Mouse (Mus musculus) spleen, adult 2 months (tissue): ENCODE results near the gene Arhgef12.

Experiments
- CTCF ChIP-seq: fragments of 200-500 bp; IDR thresholded peaks from 2 replicates; pipeline ENCODE4 v1.5.1; 2011; ENCODE audit warnings: mild to moderate bottlenecking, inconsistent platforms; ENCODE audit not compliant: insufficient read depth, insufficient read length, insufficient replicate concordance; ENCODE audit errors: extremely low read depth
- POLR2A ChIP-seq: fragments of 200-500 bp; IDR thresholded peaks from 2 replicates; pipeline ENCODE4 v1.6.1; 2011; ENCODE audit warnings: low read depth, low read length, inconsistent platforms

- TF ChIP-seq CTCF (no peak), POLR2A (no peak)
These were observed 174.9 kb downstream of the Arhgef12 start for GRCm38 (mm10) chr9:42932146-42932545.
